Mouse (Mus musculus): ENCODE data around the gene Pxn. TPM values are rescaled to one million over a fixed set of nuclear protein-coding genes. Genes with fewer than 3 reads are reported as not detected.
A peak's percentile ranks its signal among the peaks of the same experiment; 100 is the strongest.

Pxn gene
- polyA plus RNA-seq, 1 experiment: 49.7 TPM

- no peak for DNase-seq (ENCODE audit: low read depth)
- TF ChIP-seq CTCF (IDR thresholded peaks at IDR 0.05; ENCODE audit: borderline replicate concordance, extremely low read depth, insufficient read depth, insufficient read length) (no peak), POLR2A (IDR thresholded peaks at IDR 0.05; ENCODE audit: borderline replicate concordance, extremely low read depth, insufficient read depth, insufficient read length, poor library complexity, severe bottlenecking) (no peak)
These were observed 72.4 kb downstream of the Pxn start for GRCm38 (mm10) chr5:115578922-115579321.

- no peak for DNase-seq (ENCODE audit: low read depth)
- TF ChIP-seq POLR2A (IDR thresholded peaks at IDR 0.05; ENCODE audit: borderline replicate concordance, extremely low read depth, insufficient read depth, insufficient read length, poor library complexity, severe bottlenecking): no peak
- TF ChIP-seq CTCF (IDR thresholded peaks at IDR 0.05; ENCODE audit: borderline replicate concordance, extremely low read depth, insufficient read depth, insufficient read length): no peak
These were observed 72.9 kb downstream of the Pxn start for GRCm38 (mm10) chr5:115579363-115579762.

DNA sequence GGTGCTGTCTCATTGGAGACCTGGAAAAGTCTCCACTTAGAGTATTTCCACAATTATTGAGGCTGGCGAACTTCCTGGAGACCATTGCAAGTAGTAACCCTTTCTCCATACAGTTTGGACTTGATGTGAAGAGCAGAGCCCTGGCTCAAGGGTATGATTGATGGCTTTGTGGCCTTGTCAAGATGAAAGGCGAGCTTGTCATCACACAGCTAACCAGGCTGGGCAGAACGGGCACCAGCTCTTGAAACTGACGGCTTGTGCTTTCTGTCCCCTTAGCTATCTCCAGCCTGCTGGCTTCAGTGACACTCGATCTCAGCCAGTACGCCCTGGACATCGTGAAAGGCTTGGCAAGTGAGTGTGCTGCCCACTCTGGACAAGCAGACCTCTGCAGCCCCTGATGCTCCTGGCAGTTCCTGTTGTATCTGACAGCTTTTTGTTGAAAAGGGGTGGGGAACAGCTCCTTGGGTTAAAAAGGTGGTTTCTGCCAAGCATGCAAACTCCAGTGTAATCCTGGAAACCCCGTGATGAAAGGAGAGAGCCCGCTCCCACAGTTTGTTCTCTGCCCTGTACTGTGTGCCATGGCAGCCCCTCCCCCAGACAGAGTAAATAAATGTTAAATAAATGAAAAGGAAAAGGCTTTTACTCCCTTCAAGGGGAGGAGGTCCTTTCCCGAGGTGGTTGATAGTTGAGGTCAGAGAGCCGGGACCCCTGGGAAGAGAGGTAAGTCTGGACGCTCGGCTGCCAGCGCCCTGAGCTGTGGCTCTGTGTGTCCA lies 73.9 kb downstream of the Pxn start:
- TF ChIP-seq CTCF (IDR thresholded peaks at IDR 0.05; ENCODE audit: borderline replicate concordance, extremely low read depth, insufficient read depth, insufficient read length) (no peak), POLR2A (IDR thresholded peaks at IDR 0.05; ENCODE audit: borderline replicate concordance, extremely low read depth, insufficient read depth, insufficient read length, poor library complexity, severe bottlenecking) (no peak)
- DNase-seq (ENCODE audit: low read depth): no peak

DNA sequence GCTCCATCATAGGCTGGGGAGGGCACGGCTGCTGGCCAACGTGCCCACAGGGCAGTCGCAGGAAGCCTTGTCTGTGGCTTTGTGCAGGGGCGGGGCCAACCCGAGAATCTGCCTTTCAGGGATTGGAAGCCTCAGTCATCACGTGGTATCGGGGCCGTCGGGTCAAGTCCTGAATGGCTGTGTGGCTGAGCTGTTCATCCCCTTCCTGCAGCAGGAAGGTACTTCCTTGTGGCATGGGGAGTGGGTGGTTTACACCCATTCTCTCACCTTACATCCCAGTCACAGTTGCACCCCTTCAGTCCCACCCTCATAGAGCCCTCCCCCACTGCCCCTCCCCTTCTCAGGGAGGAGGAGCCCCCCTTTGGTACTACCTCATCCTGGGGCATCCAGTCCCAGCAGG lies 75.2 kb downstream of the Pxn start:
- no peak for DNase-seq (ENCODE audit: low read depth)
- TF ChIP-seq CTCF (IDR thresholded peaks at IDR 0.05; ENCODE audit: borderline replicate concordance, extremely low read depth, insufficient read depth, insufficient read length): no peak
- TF ChIP-seq POLR2A (IDR thresholded peaks at IDR 0.05; ENCODE audit: borderline replicate concordance, extremely low read depth, insufficient read depth, insufficient read length, poor library complexity, severe bottlenecking): no peak

DNA sequence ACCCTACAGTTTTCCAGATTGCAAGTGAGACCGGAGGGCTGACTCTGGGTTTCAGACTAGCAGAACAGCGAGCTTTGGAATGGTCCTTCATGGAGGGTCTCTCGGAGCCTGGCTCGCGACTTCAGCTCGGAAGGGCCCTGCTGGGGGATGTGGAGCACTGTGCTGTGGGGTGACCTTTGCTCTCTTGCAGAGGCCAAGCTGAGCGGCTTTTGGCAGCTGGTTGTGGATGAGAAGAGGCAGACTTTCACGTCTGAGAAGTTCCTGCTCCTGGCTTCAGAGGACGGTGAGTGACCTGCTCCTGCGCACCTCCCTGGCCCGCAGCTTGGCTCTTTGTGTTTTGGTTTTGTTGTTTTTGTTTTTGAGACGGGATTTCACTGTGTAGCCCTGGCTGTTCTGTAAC lies 79.1 kb downstream of the Pxn start:
- TF ChIP-seq POLR2A (IDR thresholded peaks at IDR 0.05; ENCODE audit: borderline replicate concordance, extremely low read depth, insufficient read depth, insufficient read length, poor library complexity, severe bottlenecking) (no peak), CTCF (IDR thresholded peaks at IDR 0.05; ENCODE audit: borderline replicate concordance, extremely low read depth, insufficient read depth, insufficient read length) (no peak)

DNA sequence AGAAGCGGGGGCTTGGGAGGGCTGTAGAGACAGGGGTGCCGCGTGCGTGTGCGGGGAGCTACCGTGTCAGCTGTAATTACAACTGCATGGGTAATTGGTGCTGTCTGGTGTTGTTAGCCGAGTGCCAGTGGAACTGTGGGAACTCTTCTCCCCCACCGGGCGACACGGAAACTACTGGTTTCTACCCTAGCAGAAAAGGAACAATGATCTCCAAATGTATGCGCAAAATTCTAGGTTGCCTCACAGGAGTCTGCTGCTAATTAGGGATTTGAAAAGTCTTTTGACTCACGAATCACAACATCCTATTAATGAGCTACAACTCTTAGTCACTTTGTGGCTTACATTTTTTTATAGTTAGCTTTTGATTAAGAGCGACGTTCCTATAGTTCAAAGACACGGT lies 79.7 kb downstream of the Pxn start:
- DNase-seq (ENCODE audit: low read depth): peak; percentile 64
- TF ChIP-seq CTCF (IDR thresholded peaks at IDR 0.05; ENCODE audit: borderline replicate concordance, extremely low read depth, insufficient read depth, insufficient read length): no peak
- no peak for TF ChIP-seq POLR2A (IDR thresholded peaks at IDR 0.05; ENCODE audit: borderline replicate concordance, extremely low read depth, insufficient read depth, insufficient read length, poor library complexity, severe bottlenecking)

More for the DNA sequence above, 79.1 kb downstream of the Pxn start:
- no peak for DNase-seq (ENCODE audit: low read depth)

DNA sequence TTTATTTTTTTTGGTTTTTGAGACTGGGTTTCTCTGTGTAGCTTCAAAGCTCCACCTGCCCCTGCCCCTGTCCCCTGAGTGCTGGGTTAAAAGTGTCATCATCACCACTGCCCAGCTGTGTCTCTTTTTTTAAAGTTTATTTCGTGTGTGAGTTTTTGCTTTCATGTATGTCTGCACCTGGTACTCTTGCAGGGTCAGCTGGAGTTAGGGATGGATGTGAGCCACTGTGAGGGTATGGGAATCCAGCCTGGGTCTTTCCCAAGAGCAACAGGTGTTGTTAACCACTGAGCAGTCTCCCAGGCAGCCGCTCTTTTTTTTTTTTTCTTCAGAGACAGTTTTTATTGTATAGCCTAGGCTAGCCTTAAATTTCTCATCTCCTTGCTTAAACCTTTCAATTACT lies 80.3 kb downstream of the Pxn start:
- no peak for DNase-seq (ENCODE audit: low read depth)
- TF ChIP-seq CTCF (IDR thresholded peaks at IDR 0.05; ENCODE audit: borderline replicate concordance, extremely low read depth, insufficient read depth, insufficient read length) (no peak), POLR2A (IDR thresholded peaks at IDR 0.05; ENCODE audit: borderline replicate concordance, extremely low read depth, insufficient read depth, insufficient read length, poor library complexity, severe bottlenecking) (no peak)

DNA sequence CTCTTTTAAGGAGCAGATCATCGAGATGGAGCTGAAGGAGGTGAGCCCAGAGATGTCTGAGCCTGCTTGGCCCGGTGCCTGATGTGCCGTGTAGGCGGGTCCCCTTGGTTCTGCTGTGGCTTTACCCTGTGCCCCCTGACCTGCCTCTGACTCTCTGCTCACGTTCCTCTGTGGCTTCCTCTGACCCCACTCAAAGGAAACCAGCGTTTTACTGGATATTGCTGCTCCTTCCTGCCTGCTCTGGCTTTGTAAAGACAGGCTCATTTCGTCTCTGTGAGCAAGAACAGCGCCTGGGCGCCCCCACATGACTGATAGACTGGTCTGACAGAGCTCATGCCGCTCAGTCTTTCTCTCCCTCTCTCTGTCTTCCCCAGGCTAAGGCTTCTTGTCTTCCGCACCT lies 84.6 kb downstream of the Pxn start:
- no peak for DNase-seq (ENCODE audit: low read depth)

GRCm38 (mm10) chr5:115591506-115591905 lies 85.0 kb downstream of the Pxn start:
- DNase-seq (ENCODE audit: low read depth): no peak
- TF ChIP-seq POLR2A (IDR thresholded peaks at IDR 0.05; ENCODE audit: borderline replicate concordance, extremely low read depth, insufficient read depth, insufficient read length, poor library complexity, severe bottlenecking) (no peak), CTCF (IDR thresholded peaks at IDR 0.05; ENCODE audit: borderline replicate concordance, extremely low read depth, insufficient read depth, insufficient read length) (no peak)

More for the DNA sequence above, 84.6 kb downstream of the Pxn start:
- TF ChIP-seq POLR2A (IDR thresholded peaks at IDR 0.05; ENCODE audit: borderline replicate concordance, extremely low read depth, insufficient read depth, insufficient read length, poor library complexity, severe bottlenecking) (no peak), CTCF (IDR thresholded peaks at IDR 0.05; ENCODE audit: borderline replicate concordance, extremely low read depth, insufficient read depth, insufficient read length) (no peak)

- no peak for DNase-seq (ENCODE audit: low read depth)
- TF ChIP-seq POLR2A (IDR thresholded peaks at IDR 0.05; ENCODE audit: borderline replicate concordance, extremely low read depth, insufficient read depth, insufficient read length, poor library complexity, severe bottlenecking) (no peak), CTCF (IDR thresholded peaks at IDR 0.05; ENCODE audit: borderline replicate concordance, extremely low read depth, insufficient read depth, insufficient read length) (no peak)
These were observed 97.1 kb downstream of the Pxn start for GRCm38 (mm10) chr5:115603561-115603960.

Other genes with a start within 250 kb of the Pxn start
- gene Rnf10, start 233.8 kb upstream of the Pxn start, polyA plus RNA-seq (2012; rRNA removed): 200 and 220 TPM in 2 replicates
- 15.7 and 20.5 TPM in 2 replicates for gene Coq5, start 227.0 kb upstream of the Pxn start, polyA plus RNA-seq (2012; rRNA removed)
- 602 and 608 TPM in 2 replicates for gene Dynll1, start 205.7 kb upstream of the Pxn start, polyA plus RNA-seq (2012; rRNA removed)
- 91.9 and 105 TPM in 2 replicates for gene Srsf9, start 179.5 kb upstream of the Pxn start, polyA plus RNA-seq (2012; rRNA removed)
- 26.7 and 36.9 TPM in 2 replicates for gene Gatc, start 165.5 kb upstream of the Pxn start, polyA plus RNA-seq (2012; rRNA removed)
- 25.6 and 30.3 TPM in 2 replicates for gene Triap1, start 165.5 kb upstream of the Pxn start, polyA plus RNA-seq (2012; rRNA removed)
- gene Cox6a1, start 157.7 kb upstream of the Pxn start, polyA plus RNA-seq (2012; rRNA removed): 1,091 and 1,648 TPM in 2 replicates
- 232 and 238 TPM in 2 replicates for gene Msi1, start 77.1 kb upstream of the Pxn start, polyA plus RNA-seq (2012; rRNA removed)
- gene Pla2g1b, start 40.4 kb upstream of the Pxn start, polyA plus RNA-seq (2012; rRNA removed): not detected in 2 replicates
- 57.3 and 89.4 TPM in 2 replicates for gene Sirt4, start 22.0 kb upstream of the Pxn start, polyA plus RNA-seq (2012; rRNA removed)
- 2,254 and 2,521 TPM in 2 replicates for gene Rplp0, start 52.8 kb downstream of the Pxn start, polyA plus RNA-seq (2012; rRNA removed)
- 43.0 and 68.7 TPM in 2 replicates for gene Gcn1l1, start 58.6 kb downstream of the Pxn start, polyA plus RNA-seq (2012; rRNA removed)
- gene Rab35, start 125.2 kb downstream of the Pxn start, polyA plus RNA-seq (2012; rRNA removed): 96.7 and 102 TPM in 2 replicates
- gene Bicdl1, start 224.9 kb downstream of the Pxn start, polyA plus RNA-seq (2012; rRNA removed): 165 and 168 TPM in 2 replicates